Mouse (Mus musculus): ENCODE data around the gene Spem1. TPM values are rescaled to one million over a fixed set of nuclear protein-coding genes. Genes with fewer than 3 reads are reported as not detected.

The Spem1 gene
- polyA plus RNA-seq, 1 experiment, result not detected

GRCm38 (mm10) chr11:69853994-69854393 is 32.0 kb upstream of the Spem1 start:
- H3K36me3 ChIP-seq (ENCODE audit: control insufficient read depth), result peaks cover 52% of the 10 kb centered on the region
- no peaks in the 10 kb centered on the region for H3K9me3 ChIP-seq (ENCODE audit: control insufficient read depth, low read length)
- TF ChIP-seq GATA1 (IDR thresholded peaks at IDR 0.05; ENCODE audit: low read length), result peak; percentile 89
- TF ChIP-seq TAL1 (IDR thresholded peaks at IDR 0.05; ENCODE audit: low read length), result peak; percentile 98
- H3K4me3 ChIP-seq (replicated peaks), result peak overlapping the region; percentile 62
- peaks cover 90% of the 10 kb centered on the region for H3K4me1 ChIP-seq (ENCODE audit: control insufficient read depth)
- H3K27me3 ChIP-seq (ENCODE audit: control insufficient read depth), result peaks cover 10% of the 10 kb centered on the region

GRCm38 (mm10) chr11:69850754-69851153 is 28.8 kb upstream of the Spem1 start:
- no peaks in the 10 kb centered on the region for H3K9me3 ChIP-seq (ENCODE audit: control insufficient read depth, low read length)
- no peaks in the 10 kb centered on the region for H3K27me3 ChIP-seq (ENCODE audit: control insufficient read depth)
- H3K4me3 ChIP-seq (replicated peaks), result no peak overlapping the region
- TF ChIP-seq GATA1 (IDR thresholded peaks at IDR 0.05; ENCODE audit: low read length), result no peak
- TF ChIP-seq TAL1 (IDR thresholded peaks at IDR 0.05; ENCODE audit: low read length), result no peak
- H3K36me3 ChIP-seq (ENCODE audit: control insufficient read depth), result peaks cover 69% of the 10 kb centered on the region
- H3K4me1 ChIP-seq (ENCODE audit: control insufficient read depth), result peaks cover 99% of the 10 kb centered on the region

GRCm38 (mm10) chr11:69849884-69850283 is 27.9 kb upstream of the Spem1 start:
- no peak for TF ChIP-seq GATA1 (IDR thresholded peaks at IDR 0.05; ENCODE audit: low read length)
- TF ChIP-seq TAL1 (IDR thresholded peaks at IDR 0.05; ENCODE audit: low read length), result no peak
- peaks cover 66% of the 10 kb centered on the region for H3K36me3 ChIP-seq (ENCODE audit: control insufficient read depth)
- no peaks in the 10 kb centered on the region for H3K27me3 ChIP-seq (ENCODE audit: control insufficient read depth)
- H3K4me3 ChIP-seq (replicated peaks), result no peak overlapping the region
- no peaks in the 10 kb centered on the region for H3K9me3 ChIP-seq (ENCODE audit: control insufficient read depth, low read length)
- peaks cover 98% of the 10 kb centered on the region for H3K4me1 ChIP-seq (ENCODE audit: control insufficient read depth)

GRCm38 (mm10) chr11:69849128-69849527 is 27.1 kb upstream of the Spem1 start:
- Histone ChIP-seq H3K36me3 (ENCODE audit: control insufficient read depth) (peaks cover 64% of the 10 kb centered on the region), H3K9me3 (ENCODE audit: control insufficient read depth, low read length) (no peaks in the 10 kb centered on the region), H3K27me3 (ENCODE audit: control insufficient read depth) (no peaks in the 10 kb centered on the region), H3K4me3 (replicated peaks) (no peak overlapping the region), H3K4me1 (ENCODE audit: control insufficient read depth) (peaks cover 94% of the 10 kb centered on the region)
- no peak for TF ChIP-seq TAL1 (IDR thresholded peaks at IDR 0.05; ENCODE audit: low read length)
- TF ChIP-seq GATA1 (IDR thresholded peaks at IDR 0.05; ENCODE audit: low read length), result no peak

GRCm38 (mm10) chr11:69848021-69848420 is 26.0 kb upstream of the Spem1 start:
- peaks cover 58% of the 10 kb centered on the region for H3K36me3 ChIP-seq (ENCODE audit: control insufficient read depth)
- H3K4me1 ChIP-seq (ENCODE audit: control insufficient read depth), result peaks cover 89% of the 10 kb centered on the region
- no peaks in the 10 kb centered on the region for H3K9me3 ChIP-seq (ENCODE audit: control insufficient read depth, low read length)
- no peaks in the 10 kb centered on the region for H3K27me3 ChIP-seq (ENCODE audit: control insufficient read depth)
- H3K4me3 ChIP-seq (replicated peaks), result peak overlapping the region; percentile 83
- TF ChIP-seq TAL1 (IDR thresholded peaks at IDR 0.05; ENCODE audit: low read length), result no peak

GRCm38 (mm10) chr11:69846738-69847688 is 25.0 kb upstream of the Spem1 start:
- TF ChIP-seq GATA1 (IDR thresholded peaks at IDR 0.05; ENCODE audit: low read length), result no peak
- no peak for TF ChIP-seq TAL1 (IDR thresholded peaks at IDR 0.05; ENCODE audit: low read length)
- H3K9me3 ChIP-seq (ENCODE audit: control insufficient read depth, low read length), result no peaks in the 10 kb centered on the region
- peaks cover 85% of the 10 kb centered on the region for H3K4me1 ChIP-seq (ENCODE audit: control insufficient read depth)
- H3K4me3 ChIP-seq (replicated peaks), result peak overlapping the region; percentile 83
- H3K27me3 ChIP-seq (ENCODE audit: control insufficient read depth), result no peaks in the 10 kb centered on the region
- H3K36me3 ChIP-seq (ENCODE audit: control insufficient read depth), result peaks cover 48% of the 10 kb centered on the region

- H3K36me3 ChIP-seq (ENCODE audit: control insufficient read depth), result peaks cover 40% of the 10 kb centered on the region
- H3K9me3 ChIP-seq (ENCODE audit: control insufficient read depth, low read length), result no peaks in the 10 kb centered on the region
- peaks cover 77% of the 10 kb centered on the region for H3K4me1 ChIP-seq (ENCODE audit: control insufficient read depth)
- H3K4me3 ChIP-seq (replicated peaks), result peak within 1 kb of the TSS; percentile 83
- TF ChIP-seq TAL1 (IDR thresholded peaks at IDR 0.05; ENCODE audit: low read length) (no peak), GATA1 (IDR thresholded peaks at IDR 0.05; ENCODE audit: low read length) (no peak)
- H3K27me3 ChIP-seq (ENCODE audit: control insufficient read depth), result no peaks in the 10 kb centered on the region
Observed at GRCm38 (mm10) chr11:69846198-69846680, 24.3 kb upstream of the Spem1 start, which contains the start of gene Plscr3. TSS of gene Plscr3 (plus strand) at chr11:69846376.

GRCm38 (mm10) chr11:69838714-69839104 is 16.7 kb upstream of the Spem1 start:
- Histone ChIP-seq H3K27me3 (ENCODE audit: control insufficient read depth) (peaks cover 43% of the 10 kb centered on the region), H3K4me1 (ENCODE audit: control insufficient read depth) (peaks cover 67% of the 10 kb centered on the region), H3K36me3 (ENCODE audit: control insufficient read depth) (peaks cover 9% of the 10 kb centered on the region), H3K9me3 (ENCODE audit: control insufficient read depth, low read length) (peaks cover 2% of the 10 kb centered on the region; the same call in 1 of the 2 replicates), H3K4me3 (replicated peaks) (peak overlapping the region; percentile 89)
- TF ChIP-seq TAL1 (IDR thresholded peaks at IDR 0.05; ENCODE audit: low read length), result no peak
- TF ChIP-seq GATA1 (IDR thresholded peaks at IDR 0.05; ENCODE audit: low read length), result no peak

- Histone ChIP-seq H3K27me3 (ENCODE audit: control insufficient read depth) (peaks cover 48% of the 10 kb centered on the region), H3K9me3 (ENCODE audit: control insufficient read depth, low read length) (peaks cover 2% of the 10 kb centered on the region; the same call in 1 of the 2 replicates), H3K4me3 (replicated peaks) (peak within 1 kb of the TSS; percentile 89), H3K36me3 (ENCODE audit: control insufficient read depth) (peaks cover 9% of the 10 kb centered on the region), H3K4me1 (ENCODE audit: control insufficient read depth) (peaks cover 69% of the 10 kb centered on the region)
- no peak for TF ChIP-seq GATA1 (IDR thresholded peaks at IDR 0.05; ENCODE audit: low read length)
- TF ChIP-seq TAL1 (IDR thresholded peaks at IDR 0.05; ENCODE audit: low read length), result no peak
Observed at GRCm38 (mm10) chr11:69837952-69838713, 16.2 kb upstream of the Spem1 start, which contains the start of gene Tmem256. TSS of gene Tmem256 (plus strand) at chr11:69838514.

Data from erythroblast, embryonic 14.5 days (primary cell).